Mouse (Mus musculus): Measurements from ENCODE around the gene Ccdc92. TPM values are rescaled to one million over a fixed set of nuclear protein-coding genes. Genes with fewer than 3 reads are reported as not detected.

Ccdc92 gene
- 5.2 TPM in 2 replicates for total RNA-seq (2021)
- long read RNA-seq, transcript Ccdc92-201 (4 exons, 2,473 nt), result major isoform, 7 of 7 reads
- long read RNA-seq, partial matches to known transcripts, result 0 of 7 reads
- long read RNA-seq, other reads (novel, unspliced or antisense), result 0 of 7 reads

- peak; percentile 99 for DNase-seq
Measured at GRCm38 (mm10) chr5:124862013-124862866, at the start of gene Ccdc92, which contains the start of gene Zfp664. Gene Ccdc92 (minus strand): TSS chr5:124862424. Gene Zfp664 (plus strand): TSS chr5:124862691.

- peak; percentile 86 for DNase-seq
Measured at GRCm38 (mm10) chr5:124908860-124909259, 46.6 kb upstream of the Ccdc92 start.

- DNase-seq, result no peak
Measured at GRCm38 (mm10) chr5:124906890-124907289, 44.7 kb upstream of the Ccdc92 start.

- no peak for DNase-seq
Measured at GRCm38 (mm10) chr5:124903852-124904251, 41.6 kb upstream of the Ccdc92 start.

GRCm38 (mm10) chr5:124902195-124902594 lies 40.0 kb upstream of the Ccdc92 start:
- no peak for DNase-seq

GRCm38 (mm10) chr5:124901675-124902074 lies 39.5 kb upstream of the Ccdc92 start:
- DNase-seq, result no peak

- DNase-seq, result no peak
Measured at GRCm38 (mm10) chr5:124900738-124901490, 38.7 kb upstream of the Ccdc92 start.

GRCm38 (mm10) chr5:124899945-124900631 lies 37.9 kb upstream of the Ccdc92 start:
- peak; percentile 85 for DNase-seq

- DNase-seq, result no peak
Measured at GRCm38 (mm10) chr5:124896135-124896534, 33.9 kb upstream of the Ccdc92 start.

GRCm38 (mm10) chr5:124891921-124892370 lies 29.7 kb upstream of the Ccdc92 start:
- DNase-seq, result peak; percentile 42

GRCm38 (mm10) chr5:124888661-124889060 lies 26.4 kb upstream of the Ccdc92 start:
- DNase-seq, result peak; percentile 30

- DNase-seq, result no peak
Measured at GRCm38 (mm10) chr5:124883877-124884276, 21.7 kb upstream of the Ccdc92 start.

- no peak for DNase-seq
Measured at GRCm38 (mm10) chr5:124879801-124880200, 17.6 kb upstream of the Ccdc92 start.

- DNase-seq, result no peak
Measured at GRCm38 (mm10) chr5:124879251-124879650, 17.0 kb upstream of the Ccdc92 start.

- no peak for DNase-seq
Measured at GRCm38 (mm10) chr5:124873890-124874601, 11.8 kb upstream of the Ccdc92 start.

- no peak for DNase-seq
Measured at GRCm38 (mm10) chr5:124873096-124873495, 10.9 kb upstream of the Ccdc92 start.

- DNase-seq, result peak; percentile 64
Measured at GRCm38 (mm10) chr5:124872033-124872432, 9.8 kb upstream of the Ccdc92 start.

GRCm38 (mm10) chr5:124868981-124869380 lies 6.8 kb upstream of the Ccdc92 start:
- DNase-seq, result peak; percentile 59

- peak; percentile 41 for DNase-seq
Measured at GRCm38 (mm10) chr5:124862871-124863741, 882 bp upstream of the Ccdc92 start.

- peak; percentile 23 for DNase-seq
Measured at GRCm38 (mm10) chr5:124861463-124861862, 761 bp downstream of the Ccdc92 start.
